Mouse (Mus musculus) embryonic facial prominence, embryonic 10.5 days (tissue): Measurements from ENCODE around the gene Leng8. TPM values are rescaled to one million over a fixed set of nuclear protein-coding genes. Genes with fewer than 3 reads are reported as not detected.

Experiments
- DNase-seq: peaks from one replicate; pipeline ENCODE4 v3.0.0-alpha.2; 2017; ENCODE audit warnings: low spot score
- H3K27ac ChIP-seq: fragments of 300-500 bp; sonication (generic); replicated peaks from 2 replicates; pipeline ENCODE4 v1.5.1; 2016; ENCODE audit warnings: mild to moderate bottlenecking
- H3K27me3 ChIP-seq: fragments of 300-500 bp; sonication (generic); replicated peaks from 2 replicates; pipeline ENCODE4 v1.6.1; 2016; ENCODE audit warnings: low read depth, mild to moderate bottlenecking; ENCODE audit not compliant: poor library complexity, severe bottlenecking
- H3K36me3 ChIP-seq: fragments of 300-500 bp; sonication (generic); replicated peaks from 2 replicates; pipeline ENCODE4 v1.6.1; 2016; ENCODE audit warnings: mild to moderate bottlenecking, moderate library complexity
- H3K4me1 ChIP-seq: fragments of 300-500 bp; sonication (generic); 2 replicates; pipeline ENCODE4 v1.6.1; 2016
- H3K4me3 ChIP-seq: fragments of 300-500 bp; sonication (generic); 2 replicates; pipeline ENCODE4 v1.5.1; 2016; ENCODE audit warnings: mild to moderate bottlenecking, moderate library complexity
- H3K9me3 ChIP-seq: fragments of 300-500 bp; sonication (generic); 2 replicates; pipeline ENCODE4 v1.6.1; 2016; ENCODE audit warnings: mild to moderate bottlenecking
- WGBS: fragments of 180-500 bp; shearing (Covaris S2); methylation state at CpG from one replicate; pipeline ENCODE4 v1.1.7; 2016; 5-methylcytosine and 5-hydroxymethylcytosine counted together
- polyA plus RNA-seq: library from polyadenylated mRNA; unstranded; fragments of >200 nt; fragmentation: Nextera tagmentation; extraction: Ambion mirVana; gene quantifications from 2 replicates; pipeline ENCODE4 v1.2.1, GENCODE M21; 2016

Gene Leng8
- 68.1 and 68.2 TPM in 2 replicates for polyA plus RNA-seq

DNA sequence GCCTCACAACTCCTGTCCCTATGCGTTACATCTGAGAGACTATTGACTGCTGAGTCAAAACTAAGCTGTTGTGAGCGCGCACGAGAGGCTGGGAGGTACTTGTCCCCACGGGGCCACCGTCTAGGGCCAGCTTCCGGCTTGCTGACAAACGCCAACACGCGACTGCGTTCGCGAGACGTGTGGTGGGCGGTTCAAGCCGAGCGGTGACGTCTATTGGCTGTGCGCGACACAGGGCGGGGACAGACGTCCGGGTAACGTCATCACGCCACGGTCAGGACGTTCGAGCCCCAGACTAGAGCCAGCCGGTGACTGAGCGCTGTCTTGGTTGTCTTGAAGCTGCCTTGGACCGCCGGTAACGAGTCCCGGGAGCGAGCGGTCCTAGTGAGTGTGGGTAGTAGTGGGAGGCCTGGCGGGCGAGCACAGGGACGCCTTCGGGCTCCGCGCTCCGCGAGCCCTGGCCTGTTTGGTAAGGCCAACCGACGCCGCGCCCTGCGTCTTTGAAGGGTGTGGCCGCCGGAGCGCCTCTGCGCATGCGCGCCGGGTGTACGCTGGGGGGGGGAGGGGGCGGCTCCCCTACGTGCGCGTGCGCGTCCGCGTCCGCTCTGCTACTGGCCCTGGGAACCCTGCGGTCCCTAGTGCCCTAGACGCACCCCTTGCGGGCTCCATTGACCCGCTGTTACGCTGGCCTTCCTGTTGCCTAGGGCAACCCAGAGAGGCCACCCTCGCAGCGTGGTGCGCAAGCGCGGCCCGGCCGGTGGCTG lies at the start of gene Leng8:
Leng8 (plus strand) TSS at position 269 of the 761 bp plus-strand sequence.
- peak within 1 kb of the TSS; percentile 86 for H3K4me3 ChIP-seq
- WGBS = under 1% methylated on average over 78 of the region's 78 CpGs
- peaks cover 41% of the 10 kb centered on the region for H3K36me3 ChIP-seq

DNA sequence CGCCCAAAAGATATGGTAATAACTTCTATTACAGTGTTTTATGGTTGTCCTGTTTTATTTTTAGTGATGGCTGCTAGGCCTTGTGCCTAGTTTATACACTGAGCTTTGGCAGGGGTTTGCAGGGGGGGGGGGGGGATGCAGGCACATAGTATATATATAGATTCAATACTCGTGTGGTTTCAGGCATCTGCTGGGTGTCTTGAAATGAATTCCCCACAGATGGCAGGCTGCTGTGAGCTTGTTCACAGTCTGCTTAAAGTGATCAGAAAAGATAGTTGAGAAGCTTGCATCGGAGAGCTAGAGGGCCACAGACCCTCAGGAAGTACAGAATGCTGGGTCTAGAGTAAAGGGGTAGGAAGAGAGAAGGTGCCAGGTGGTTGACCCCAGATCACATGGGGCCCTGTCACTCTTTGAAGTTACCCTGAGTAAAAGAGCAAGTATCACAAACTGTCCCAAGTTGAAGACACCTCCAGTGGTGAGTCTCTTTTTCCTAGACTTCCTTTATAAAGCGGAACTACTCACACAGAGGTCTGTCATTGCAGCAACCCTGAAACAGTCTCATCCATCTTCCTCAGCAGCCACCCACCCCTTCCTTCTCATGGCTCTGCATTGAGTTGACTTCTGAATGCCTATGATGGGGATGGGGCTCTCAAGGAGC lies 49.5 kb upstream of the Leng8 start:
- Histone ChIP-seq H3K27ac (no peak overlapping the region), H3K36me3 (no peaks in the 10 kb centered on the region), H3K4me3 (no peak overlapping the region), H3K4me1 (no peaks in the 10 kb centered on the region), H3K27me3 (no peaks in the 10 kb centered on the region), H3K9me3 (no peaks in the 10 kb centered on the region)
- 85% methylated on average over 4 of the region's 4 CpGs for WGBS
- no peak for DNase-seq

More for the DNA sequence above, at the start of gene Leng8:
- H3K9me3 ChIP-seq = 0 out of 2 replicates have a peak, but pooled peaks cover 3% of the 10 kb centered on the region
- DNase-seq = peak; percentile 98
- H3K27ac ChIP-seq = peak within 1 kb of the TSS; percentile 95
- peaks cover 11% of the 10 kb centered on the region for H3K4me1 ChIP-seq
- no peaks in the 10 kb centered on the region for H3K27me3 ChIP-seq

DNA sequence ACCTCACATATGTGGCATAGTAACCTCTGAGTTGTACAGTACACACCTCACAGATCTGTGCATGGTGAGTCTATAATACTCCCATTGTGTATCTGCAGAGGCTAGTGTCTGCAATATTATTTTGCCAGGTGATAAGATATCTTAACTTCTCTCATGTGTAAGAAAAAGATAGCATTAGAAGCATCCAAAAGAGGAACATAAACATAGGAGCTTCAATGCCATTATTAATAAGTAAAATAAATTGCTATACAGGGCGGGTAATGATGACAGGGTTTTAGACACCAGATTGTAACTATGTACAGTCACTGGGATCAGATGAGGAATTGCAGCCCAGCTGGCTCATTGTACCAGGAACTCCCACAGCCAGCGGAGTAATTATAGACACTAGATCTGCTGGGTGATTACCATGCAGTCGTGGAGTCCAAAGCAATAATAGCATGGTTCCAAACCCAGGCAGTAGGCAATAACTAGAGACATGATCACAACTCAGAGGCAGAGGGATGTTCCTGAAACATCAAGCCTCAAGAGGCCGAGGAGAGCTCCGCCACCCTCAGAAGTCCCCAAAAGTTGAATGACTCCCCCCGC lies 48.9 kb upstream of the Leng8 start:
- Histone ChIP-seq H3K27ac (no peak overlapping the region), H3K4me3 (no peak overlapping the region), H3K27me3 (no peaks in the 10 kb centered on the region), H3K9me3 (no peaks in the 10 kb centered on the region), H3K4me1 (no peaks in the 10 kb centered on the region), H3K36me3 (no peaks in the 10 kb centered on the region)
- no peak for DNase-seq
- WGBS = 87% methylated on average over 6 of the region's 6 CpGs

DNA sequence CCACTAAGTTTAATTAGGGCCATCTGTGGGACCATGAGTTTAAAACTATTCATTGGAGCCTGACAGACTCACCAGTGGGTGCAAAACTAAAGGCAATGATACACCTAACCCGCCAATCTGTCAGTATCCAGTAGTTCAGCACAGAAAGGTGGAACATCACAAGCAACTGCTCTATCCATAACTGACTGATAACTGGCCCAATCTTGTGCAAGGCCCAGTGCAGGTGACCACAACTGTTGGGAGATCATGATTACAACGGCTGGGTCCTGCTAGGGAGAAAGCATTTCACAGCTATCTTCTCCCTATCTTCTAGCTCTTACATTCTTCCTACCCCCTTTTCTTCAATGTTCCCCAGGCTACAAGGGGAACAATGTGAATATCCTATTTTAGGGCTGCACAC lies 48.2 kb upstream of the Leng8 start:
- H3K27ac ChIP-seq = no peak overlapping the region
- H3K4me3 ChIP-seq = no peak overlapping the region
- WGBS = 81% methylated on average over 2 of the region's 2 CpGs
- H3K36me3 ChIP-seq = no peaks in the 10 kb centered on the region
- no peaks in the 10 kb centered on the region for H3K4me1 ChIP-seq
- no peaks in the 10 kb centered on the region for H3K9me3 ChIP-seq
- no peaks in the 10 kb centered on the region for H3K27me3 ChIP-seq
- no peak for DNase-seq

DNA sequence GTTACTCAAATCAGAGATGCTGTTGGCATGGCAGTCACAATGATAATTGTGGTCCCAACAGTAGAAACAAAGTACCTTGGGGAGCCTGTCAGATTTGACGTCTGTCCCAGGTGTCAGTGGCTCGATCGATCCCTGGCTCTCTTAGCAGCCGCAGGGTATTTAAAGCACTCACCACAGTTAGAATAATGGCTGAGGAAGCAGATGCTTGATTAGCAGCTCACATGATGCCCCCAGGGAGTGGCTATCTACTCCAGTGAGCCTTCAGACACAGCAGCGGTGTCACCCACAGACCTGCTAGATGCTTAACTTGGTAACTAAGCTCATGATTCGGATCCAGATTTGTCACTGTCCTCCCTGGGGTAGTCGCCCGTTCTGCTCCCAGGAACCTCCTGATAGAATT lies 45.7 kb upstream of the Leng8 start:
- Histone ChIP-seq H3K4me3 (no peak overlapping the region), H3K27me3 (no peaks in the 10 kb centered on the region), H3K27ac (no peak overlapping the region), H3K9me3 (no peaks in the 10 kb centered on the region), H3K36me3 (no peaks in the 10 kb centered on the region), H3K4me1 (no peaks in the 10 kb centered on the region)
- peak; percentile 10 for DNase-seq
- 42% methylated on average over 8 of the region's 8 CpGs for WGBS

DNA sequence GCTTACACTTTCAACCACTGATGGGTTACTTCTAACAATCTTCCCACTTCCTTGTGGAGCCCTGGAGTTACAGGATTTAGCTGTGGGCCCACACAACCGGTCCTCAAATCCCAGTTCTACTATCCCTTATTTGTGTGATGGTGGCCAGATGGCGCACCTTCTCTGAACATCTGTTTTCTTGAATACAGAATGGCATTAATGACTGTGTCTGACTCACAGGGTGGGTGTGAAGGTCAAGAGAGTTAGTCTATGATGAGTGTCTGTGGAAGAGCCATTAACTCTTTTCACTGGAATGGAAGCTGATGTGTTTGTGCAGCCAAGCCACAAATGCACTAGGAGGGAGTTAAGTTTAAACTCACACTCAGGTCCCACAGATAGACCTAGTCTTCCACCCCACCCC lies 38.5 kb upstream of the Leng8 start:
- no peak overlapping the region for H3K4me3 ChIP-seq
- no peak overlapping the region for H3K27ac ChIP-seq
- H3K4me1 ChIP-seq = no peaks in the 10 kb centered on the region
- WGBS = 76% methylated on average over 2 of the region's 2 CpGs
- DNase-seq = no peak
- no peaks in the 10 kb centered on the region for H3K27me3 ChIP-seq
- H3K36me3 ChIP-seq = no peaks in the 10 kb centered on the region
- no peaks in the 10 kb centered on the region for H3K9me3 ChIP-seq

DNA sequence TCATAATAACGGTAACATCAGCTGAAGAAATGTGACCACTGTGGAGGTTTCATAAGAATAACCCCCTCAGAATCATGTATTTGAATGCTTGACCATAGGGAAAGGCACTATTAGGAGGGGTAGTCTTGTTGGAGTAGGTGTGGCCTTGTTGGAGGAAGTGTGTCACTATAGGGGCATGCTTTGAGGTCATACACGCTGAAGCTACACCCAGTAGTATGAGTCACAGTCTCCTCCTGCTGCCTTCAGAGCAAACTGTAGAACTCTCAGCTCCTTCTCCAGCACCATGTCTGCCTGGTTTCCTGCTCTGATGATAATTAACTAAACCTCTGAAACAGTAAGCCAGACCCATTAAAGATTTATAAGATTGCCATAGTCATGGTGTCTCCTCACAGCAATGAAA lies 38.0 kb upstream of the Leng8 start:
- H3K9me3 ChIP-seq = no peaks in the 10 kb centered on the region
- no peak for DNase-seq
- 78% methylated on average over 2 of the region's 2 CpGs for WGBS
- no peaks in the 10 kb centered on the region for H3K4me1 ChIP-seq
- no peak overlapping the region for H3K4me3 ChIP-seq
- H3K36me3 ChIP-seq = no peaks in the 10 kb centered on the region
- H3K27me3 ChIP-seq = no peaks in the 10 kb centered on the region
- no peak overlapping the region for H3K27ac ChIP-seq

DNA sequence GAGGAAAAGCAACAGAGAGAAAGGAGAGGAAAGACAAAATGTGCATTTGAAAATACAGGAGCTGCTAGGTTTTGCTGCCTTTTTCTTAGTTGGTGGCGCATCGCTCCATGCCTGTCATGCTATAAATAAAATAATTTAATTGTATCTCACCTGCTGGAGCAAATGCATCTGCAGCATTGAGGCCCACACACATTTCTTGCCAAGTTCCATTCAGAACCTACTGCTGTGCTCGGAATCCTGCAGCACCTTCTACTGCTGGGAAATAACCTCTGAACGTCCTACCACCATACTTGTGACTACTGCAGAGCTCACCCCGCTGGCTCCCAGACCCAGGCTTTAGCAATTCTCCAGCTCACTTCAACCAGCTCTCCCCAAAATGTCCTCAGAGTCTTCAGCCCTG lies 35.7 kb upstream of the Leng8 start:
- Histone ChIP-seq H3K36me3 (no peaks in the 10 kb centered on the region), H3K9me3 (no peaks in the 10 kb centered on the region), H3K27ac (no peak overlapping the region), H3K4me3 (no peak overlapping the region), H3K27me3 (no peaks in the 10 kb centered on the region), H3K4me1 (no peaks in the 10 kb centered on the region)
- DNase-seq = no peak
- WGBS = 83% methylated on average over 5 of the region's 5 CpGs

DNA sequence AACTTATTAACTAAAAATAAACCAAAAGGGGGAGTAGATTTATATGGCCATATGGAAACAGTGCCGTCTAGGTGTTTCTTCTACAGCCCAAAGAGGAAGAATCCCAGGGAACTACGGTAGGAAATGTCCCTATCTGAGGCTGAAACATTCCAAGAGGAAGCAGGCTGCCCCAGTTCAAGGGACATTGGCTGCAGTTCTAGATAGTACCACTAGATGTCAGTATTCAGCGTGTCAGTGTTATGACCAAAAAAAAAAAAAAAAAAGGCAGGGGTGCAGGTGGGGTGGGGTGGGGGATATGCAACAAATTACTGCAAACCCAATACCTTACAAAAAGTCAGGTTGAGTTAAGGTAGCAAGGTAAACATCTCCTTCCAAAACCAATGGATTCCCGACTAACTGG lies 33.4 kb upstream of the Leng8 start:
- Histone ChIP-seq H3K36me3 (no peaks in the 10 kb centered on the region), H3K4me1 (no peaks in the 10 kb centered on the region), H3K9me3 (no peaks in the 10 kb centered on the region), H3K4me3 (no peak overlapping the region), H3K27ac (no peak overlapping the region), H3K27me3 (no peaks in the 10 kb centered on the region)
- DNase-seq = peak; percentile 14
- 19% methylated on average over 4 of the region's 4 CpGs for WGBS

DNA sequence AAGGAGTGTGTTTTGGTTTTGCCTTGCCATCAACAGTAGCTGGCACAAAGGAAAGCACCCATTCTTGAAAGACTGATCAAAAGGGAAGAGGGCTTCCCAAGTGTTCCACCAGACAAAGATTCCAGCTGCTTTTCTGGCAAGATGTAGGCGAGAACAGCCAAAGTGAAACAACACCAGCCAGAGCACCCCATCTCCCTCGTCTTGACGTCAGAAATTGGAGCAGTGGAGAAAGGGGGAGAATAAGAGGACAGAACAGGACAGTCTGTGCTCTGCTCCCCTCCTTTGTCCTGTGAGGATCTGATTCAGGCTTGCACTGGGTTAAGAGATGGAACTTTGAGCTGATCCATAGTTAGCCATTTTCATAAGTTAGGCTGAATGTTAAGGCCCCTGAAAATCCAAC lies 25.1 kb upstream of the Leng8 start:
- Histone ChIP-seq H3K27ac (no peak overlapping the region), H3K4me3 (no peak overlapping the region), H3K27me3 (no peaks in the 10 kb centered on the region), H3K4me1 (no peaks in the 10 kb centered on the region), H3K9me3 (no peaks in the 10 kb centered on the region), H3K36me3 (no peaks in the 10 kb centered on the region)
- DNase-seq = no peak
- 56% methylated on average over 3 of the region's 3 CpGs for WGBS

DNA sequence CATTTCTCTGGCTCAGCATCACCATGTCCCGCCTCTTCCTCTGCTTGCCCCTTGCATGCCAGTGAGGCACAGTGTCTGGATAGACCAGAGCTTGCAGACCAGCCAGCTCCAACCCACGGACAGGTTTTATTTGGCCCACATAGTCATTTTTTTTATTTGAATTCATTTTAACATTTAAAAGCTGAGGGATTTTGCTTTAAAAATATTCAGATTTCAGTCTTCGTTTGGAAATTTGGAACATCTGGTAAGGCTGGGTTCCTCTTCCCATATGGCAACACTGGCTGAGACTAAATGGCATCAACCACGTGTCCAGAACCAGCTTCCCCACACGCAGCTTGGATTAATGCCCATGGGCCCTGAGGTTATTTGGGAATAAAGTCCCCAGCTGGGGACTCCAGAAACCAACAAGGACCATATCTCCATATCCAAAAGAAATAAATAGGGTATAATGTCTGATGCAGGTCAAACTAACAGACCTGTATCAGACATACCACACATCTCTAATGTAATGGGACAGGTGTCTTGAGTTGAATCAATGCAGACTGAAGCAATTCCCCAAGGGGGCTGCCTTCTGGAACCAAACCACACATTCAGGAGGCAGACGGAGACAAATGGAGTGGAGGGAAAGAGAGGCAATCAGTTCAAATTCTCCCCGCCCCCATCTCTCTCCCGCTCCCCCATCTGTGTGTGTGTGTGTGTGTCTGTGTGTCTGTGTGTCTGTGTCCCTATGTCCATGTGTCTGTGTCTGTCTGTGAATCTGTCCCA lies 19.6 kb upstream of the Leng8 start:
- Histone ChIP-seq H3K4me1 (peaks cover 18% of the 10 kb centered on the region), H3K27me3 (peaks cover 36% of the 10 kb centered on the region), H3K36me3 (no peaks in the 10 kb centered on the region), H3K9me3 (no peaks in the 10 kb centered on the region), H3K27ac (no peak overlapping the region), H3K4me3 (no peak overlapping the region)
- DNase-seq = no peak
- 70% methylated on average over 8 of the region's 8 CpGs for WGBS

DNA sequence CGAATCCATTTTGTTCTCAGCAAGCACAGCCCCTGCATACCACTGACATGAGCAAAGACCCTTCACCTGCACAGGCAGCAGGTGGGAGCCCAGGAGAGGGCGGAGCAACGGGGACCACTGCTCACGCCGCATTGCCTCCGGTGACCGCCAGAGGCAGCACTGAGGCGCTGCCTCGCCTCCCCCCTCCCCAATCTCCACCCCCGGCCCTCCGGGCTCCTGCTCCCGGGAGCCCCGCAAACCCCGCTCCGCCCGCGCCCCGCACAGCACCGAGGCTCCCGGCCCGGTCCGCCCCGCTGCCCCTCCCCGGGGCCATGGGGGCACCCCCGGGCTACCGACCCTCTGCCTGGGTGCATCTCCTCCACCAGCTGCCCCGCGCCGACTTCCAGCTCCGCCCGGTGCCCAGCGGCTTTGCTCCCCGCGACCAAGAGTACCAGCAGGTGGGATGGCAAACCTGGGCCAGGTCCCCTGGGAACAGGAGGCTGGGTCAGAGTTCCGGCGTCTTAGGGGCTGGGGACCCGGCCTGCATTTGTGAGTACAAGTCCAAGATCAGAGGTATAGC lies 17.4 kb upstream of the Leng8 start, which contains the start of gene Ttyh1:
Ttyh1 (plus strand) TSS at position 65 of the 559 bp plus-strand sequence.
- H3K9me3 ChIP-seq = no peaks in the 10 kb centered on the region
- peaks cover 42% of the 10 kb centered on the region for H3K27me3 ChIP-seq
- peak within 1 kb of the TSS; percentile 68 for H3K4me3 ChIP-seq
- under 1% methylated on average over 37 of the region's 37 CpGs for whole genome bisulfite sequencing
- H3K27ac ChIP-seq = peak within 1 kb of the TSS; percentile 75
- H3K36me3 ChIP-seq = no peaks in the 10 kb centered on the region
- peak; percentile 69 for DNase-seq
- H3K4me1 ChIP-seq = peaks cover 39% of the 10 kb centered on the region
